Mouse (Mus musculus): Measurements from ENCODE around the gene Notch3. TPM values are rescaled to one million over a fixed set of nuclear protein-coding genes. Genes with fewer than 3 reads are reported as not detected.
"Not testable (repeated sequence)": the region's sequence is repeated elsewhere in the genome, so short reads cannot be mapped to it uniquely, and the experiment has no call there.

Notch3 gene
- total and polyA plus RNA-seq, 3 experiments: 0.16 to 4.4 (median 4.2) TPM

- no peak for ATAC-seq (ENCODE audit: extremely low read depth, insufficient number of reproducible peaks, low FRiP score, poor library complexity, severe bottlenecking)
These were observed 69.0 kb downstream of the Notch3 start for GRCm38 (mm10) chr17:32097676-32098075.

GRCm38 (mm10) chr17:32092895-32093294 lies 73.8 kb downstream of the Notch3 start:
- ATAC-seq (ENCODE audit: extremely low read depth, insufficient number of reproducible peaks, low FRiP score, poor library complexity, severe bottlenecking) (no peak), DNase-seq (ENCODE audit: low spot score) (no peak)
- no peaks in the 10 kb centered on the region for H3K36me3 ChIP-seq (replicated peaks)
- TF ChIP-seq GATA1 (IDR thresholded peaks at IDR 0.05; ENCODE audit: borderline replicate concordance, low read length) (no peak), CTCF (IDR thresholded peaks at IDR 0.05; ENCODE audit: low read depth, low read length) (no peak), POLR2AphosphoS5 (IDR thresholded peaks at IDR 0.05; ENCODE audit: insufficient replicate concordance, low read depth, low read length) (no peak), TAL1 (conservative IDR thresholded peaks at IDR 0.05; ENCODE audit: low read depth, low read length) (no peak), GATA2 (IDR thresholded peaks at IDR 0.05; ENCODE audit: borderline replicate concordance, low read depth, low read length) (no peak)
- peaks cover 1% of the 10 kb centered on the region; the same call in 1 of the 2 replicates for H3K27me3 ChIP-seq (ENCODE audit: insufficient read depth, low read length)
- peaks cover 40% of the 10 kb centered on the region for H3K4me1 ChIP-seq (ENCODE audit: insufficient read depth, low read depth, low read length)
- H3K4me3 ChIP-seq (ENCODE audit: low read depth, low read length): no peak overlapping the region
- peaks cover 17% of the 10 kb centered on the region for H3K9me3 ChIP-seq (replicated peaks)

More at GRCm38 (mm10) chr17:32097676-32098075, 69.0 kb downstream of the Notch3 start:
- DNase-seq (ENCODE audit: low spot score): no peak
- H3K36me3 ChIP-seq (replicated peaks): no peaks in the 10 kb centered on the region
- peaks cover 22% of the 10 kb centered on the region for H3K4me1 ChIP-seq (ENCODE audit: insufficient read depth, low read depth, low read length)
- peaks cover 32% of the 10 kb centered on the region for H3K9me3 ChIP-seq (replicated peaks)
- H3K27me3 ChIP-seq (ENCODE audit: insufficient read depth, low read length): peaks cover 22% of the 10 kb centered on the region
- TF ChIP-seq GATA1 (IDR thresholded peaks at IDR 0.05; ENCODE audit: borderline replicate concordance, low read length): no peak
- no peak for TF ChIP-seq CTCF (IDR thresholded peaks at IDR 0.05; ENCODE audit: low read depth, low read length)
- no peak for TF ChIP-seq TAL1 (conservative IDR thresholded peaks at IDR 0.05; ENCODE audit: low read depth, low read length)
- no peak for TF ChIP-seq GATA2 (IDR thresholded peaks at IDR 0.05; ENCODE audit: borderline replicate concordance, low read depth, low read length)
- TF ChIP-seq POLR2AphosphoS5 (IDR thresholded peaks at IDR 0.05; ENCODE audit: insufficient replicate concordance, low read depth, low read length): no peak
- H3K4me3 ChIP-seq (ENCODE audit: low read depth, low read length): no peak overlapping the region

- Histone ChIP-seq H3K36me3 (replicated peaks) (no peaks in the 10 kb centered on the region), H3K9me3 (replicated peaks) (peaks cover 17% of the 10 kb centered on the region), H3K4me3 (ENCODE audit: low read depth, low read length) (peak overlapping the region; percentile 69; the same call in 1 of the 2 replicates), H3K27me3 (ENCODE audit: insufficient read depth, low read length) (no peaks in the 10 kb centered on the region), H3K4me1 (ENCODE audit: insufficient read depth, low read depth, low read length) (peaks cover 46% of the 10 kb centered on the region)
- TF ChIP-seq CTCF (IDR thresholded peaks at IDR 0.05; ENCODE audit: low read depth, low read length) (no peak), GATA1 (IDR thresholded peaks at IDR 0.05; ENCODE audit: borderline replicate concordance, low read length) (no peak), TAL1 (conservative IDR thresholded peaks at IDR 0.05; ENCODE audit: low read depth, low read length) (peak; percentile 28; the same call in 1 of the 2 replicates)
- ATAC-seq (ENCODE audit: extremely low read depth, insufficient number of reproducible peaks, low FRiP score, poor library complexity, severe bottlenecking) (no peak), DNase-seq (ENCODE audit: low spot score) (no peak)
These were observed 74.4 kb downstream of the Notch3 start for GRCm38 (mm10) chr17:32092241-32092619.

GRCm38 (mm10) chr17:32091364-32092240 lies 75.0 kb downstream of the Notch3 start:
- peak; percentile 83 for DNase-seq (ENCODE audit: low spot score)
- ATAC-seq (ENCODE audit: extremely low read depth, insufficient number of reproducible peaks, low FRiP score, poor library complexity, severe bottlenecking): peak; percentile 90
- peaks cover 17% of the 10 kb centered on the region for H3K9me3 ChIP-seq (replicated peaks)
- H3K4me1 ChIP-seq (ENCODE audit: insufficient read depth, low read depth, low read length): peaks cover 52% of the 10 kb centered on the region
- H3K36me3 ChIP-seq (replicated peaks); H3K27me3 ChIP-seq (ENCODE audit: insufficient read depth, low read length): not testable (repeated sequence)
- peak overlapping the region; percentile 69 for H3K4me3 ChIP-seq (ENCODE audit: low read depth, low read length)

- peaks cover 17% of the 10 kb centered on the region for H3K9me3 ChIP-seq (replicated peaks)
- no peak for TF ChIP-seq CTCF (IDR thresholded peaks at IDR 0.05; ENCODE audit: low read depth, low read length)
- no peak for TF ChIP-seq GATA2 (IDR thresholded peaks at IDR 0.05; ENCODE audit: borderline replicate concordance, low read depth, low read length)
- no peak for TF ChIP-seq POLR2AphosphoS5 (IDR thresholded peaks at IDR 0.05; ENCODE audit: insufficient replicate concordance, low read depth, low read length)
- TF ChIP-seq TAL1 (conservative IDR thresholded peaks at IDR 0.05; ENCODE audit: low read depth, low read length): no peak
- DNase-seq (ENCODE audit: low spot score) (no peak), ATAC-seq (ENCODE audit: extremely low read depth, insufficient number of reproducible peaks, low FRiP score, poor library complexity, severe bottlenecking) (no peak)
- no peaks in the 10 kb centered on the region for H3K36me3 ChIP-seq (replicated peaks)
- peaks cover 52% of the 10 kb centered on the region for H3K4me1 ChIP-seq (ENCODE audit: insufficient read depth, low read depth, low read length)
- no peaks in the 10 kb centered on the region for H3K27me3 ChIP-seq (ENCODE audit: insufficient read depth, low read length)
- peak overlapping the region; percentile 69 for H3K4me3 ChIP-seq (ENCODE audit: low read depth, low read length)
These were observed 75.7 kb downstream of the Notch3 start for GRCm38 (mm10) chr17:32091032-32091363.

GRCm38 (mm10) chr17:32087069-32087468 lies 79.6 kb downstream of the Notch3 start:
- Histone ChIP-seq H3K27me3 (ENCODE audit: insufficient read depth, low read length) (peaks cover 3% of the 10 kb centered on the region), H3K9me3 (replicated peaks) (no peaks in the 10 kb centered on the region), H3K4me1 (ENCODE audit: insufficient read depth, low read depth, low read length) (peaks cover 46% of the 10 kb centered on the region), H3K36me3 (replicated peaks) (no peaks in the 10 kb centered on the region), H3K4me3 (ENCODE audit: low read depth, low read length) (no peak overlapping the region)
- TF ChIP-seq POLR2AphosphoS5 (IDR thresholded peaks at IDR 0.05; ENCODE audit: insufficient replicate concordance, low read depth, low read length): no peak
- TF ChIP-seq CTCF (IDR thresholded peaks at IDR 0.05; ENCODE audit: low read depth, low read length): no peak
- no peak for TF ChIP-seq TAL1 (conservative IDR thresholded peaks at IDR 0.05; ENCODE audit: low read depth, low read length)
- no peak for TF ChIP-seq GATA2 (IDR thresholded peaks at IDR 0.05; ENCODE audit: borderline replicate concordance, low read depth, low read length)
- TF ChIP-seq GATA1 (IDR thresholded peaks at IDR 0.05; ENCODE audit: borderline replicate concordance, low read length): no peak
- no peak for DNase-seq (ENCODE audit: low spot score)
- ATAC-seq (ENCODE audit: extremely low read depth, insufficient number of reproducible peaks, low FRiP score, poor library complexity, severe bottlenecking): no peak

All from G1E (cell line).